Mouse (Mus musculus): ENCODE measurements at regions not wholly inside any gene's neighbourhood (a gene's known extent, or its start where the extent isn't known, plus 50 kb on each side); places are given as distances from the start of the nearest gene placed in this dataset.

DNA sequence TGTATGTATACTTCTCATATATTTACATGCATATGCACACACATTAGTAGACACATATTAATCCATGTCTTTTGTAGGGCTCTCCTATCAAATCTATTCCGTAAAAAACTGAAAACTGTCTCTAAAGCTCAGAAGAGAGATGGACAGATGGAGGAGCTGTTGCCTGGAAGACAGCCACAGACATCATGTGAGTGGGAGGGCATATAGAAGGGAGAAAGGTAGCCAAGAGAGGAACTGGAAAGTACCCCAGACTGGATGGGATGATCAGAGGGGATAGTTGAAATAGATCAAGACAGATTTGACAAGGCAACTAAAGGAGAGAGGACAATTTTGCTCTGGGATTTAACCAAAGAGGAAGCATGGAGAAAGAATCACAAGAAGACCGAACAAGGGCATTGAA, 375.1 kb downstream of the Wdr11 start:
- TF ChIP-seq CTCF (IDR thresholded peaks at IDR 0.05; ENCODE audit: control insufficient read depth, insufficient read depth, insufficient replicate concordance, low read depth, low read length) (no peak), POLR2A (IDR thresholded peaks at IDR 0.05; ENCODE audit: control insufficient read depth, low read depth, low read length) (no peak)
